Mouse (Mus musculus): Measurements from ENCODE around the gene Gm8126.
"Not testable (repeated sequence)": the region's sequence is repeated elsewhere in the genome, so short reads cannot be mapped to it uniquely, and the experiment has no call there.

Gm8126 gene

GRCm38 (mm10) chr14:43258349-43258748 lies at the start of gene Gm8126:
Gene Gm8126 (plus strand): TSS chr14:43258649.
- not testable (repeated sequence) for DNase-seq (ENCODE audit: low spot score in 2 of 2)

GRCm38 (mm10) chr14:43235204-43235603 lies 23.2 kb upstream of the Gm8126 start, which contains the start of gene Gm8122:
Gene Gm8122 (minus strand): TSS chr14:43235304.
- not testable (repeated sequence) for DNase-seq (ENCODE audit: low spot score in 2 of 2)

- DNase-seq (ENCODE audit: low spot score in 2 of 2), result not testable (repeated sequence)
Observed at GRCm38 (mm10) chr14:43237769-43238168, 20.7 kb upstream of the Gm8126 start.

- peak in 1 of 2 experiments; percentile 57 for DNase-seq (ENCODE audit: low spot score in 2 of 2)
Observed at GRCm38 (mm10) chr14:43249611-43250170, 8.8 kb upstream of the Gm8126 start.

GRCm38 (mm10) chr14:43250549-43251253 lies 7.7 kb upstream of the Gm8126 start:
- not testable (repeated sequence) for DNase-seq (ENCODE audit: low spot score in 2 of 2)

GRCm38 (mm10) chr14:43256511-43256910 lies 1.9 kb upstream of the Gm8126 start:
- DNase-seq (ENCODE audit: low spot score in 2 of 2), result not testable (repeated sequence)

GRCm38 (mm10) chr14:43263421-43263820 lies 5.0 kb downstream of the Gm8126 start:
- not testable (repeated sequence) for DNase-seq (ENCODE audit: low spot score in 2 of 2)

- DNase-seq (ENCODE audit: low spot score in 2 of 2), result not testable (repeated sequence)
Observed at GRCm38 (mm10) chr14:43268521-43269084, 10.2 kb downstream of the Gm8126 start.

GRCm38 (mm10) chr14:43269211-43269610 lies 10.8 kb downstream of the Gm8126 start:
- DNase-seq (ENCODE audit: low spot score in 2 of 2), result not testable (repeated sequence)

GRCm38 (mm10) chr14:43273161-43273560 lies 14.7 kb downstream of the Gm8126 start:
- DNase-seq (ENCODE audit: low spot score in 2 of 2), result not testable (repeated sequence)

- peak; percentile 32 to 61 for DNase-seq (ENCODE audit: low spot score in 2 of 2)
Observed at GRCm38 (mm10) chr14:43274986-43275511, 16.6 kb downstream of the Gm8126 start, which contains the start of gene Gm9732. Gene Gm9732 (plus strand): TSS chr14:43275036.

- not testable (repeated sequence) for DNase-seq (ENCODE audit: low spot score in 2 of 2)
Observed at GRCm38 (mm10) chr14:43275752-43276151, 17.3 kb downstream of the Gm8126 start.

- not testable (repeated sequence) for DNase-seq (ENCODE audit: low spot score in 2 of 2)
Observed at GRCm38 (mm10) chr14:43277468-43277867, 19.0 kb downstream of the Gm8126 start.

- not testable (repeated sequence) for DNase-seq (ENCODE audit: low spot score in 2 of 2)
Observed at GRCm38 (mm10) chr14:43278146-43278545, 19.7 kb downstream of the Gm8126 start.

- not testable (repeated sequence) for DNase-seq (ENCODE audit: low spot score in 2 of 2)
Observed at GRCm38 (mm10) chr14:43278681-43279080, 20.2 kb downstream of the Gm8126 start.

GRCm38 (mm10) chr14:43293503-43293902 lies 35.1 kb downstream of the Gm8126 start, which contains the start of gene Gm8127:
Gene Gm8127 (minus strand): TSS chr14:43293832.
- not testable (repeated sequence) for DNase-seq (ENCODE audit: low spot score in 2 of 2)
